Mouse (Mus musculus): Measurements from ENCODE around the gene Mylk.

The Mylk gene

DNA sequence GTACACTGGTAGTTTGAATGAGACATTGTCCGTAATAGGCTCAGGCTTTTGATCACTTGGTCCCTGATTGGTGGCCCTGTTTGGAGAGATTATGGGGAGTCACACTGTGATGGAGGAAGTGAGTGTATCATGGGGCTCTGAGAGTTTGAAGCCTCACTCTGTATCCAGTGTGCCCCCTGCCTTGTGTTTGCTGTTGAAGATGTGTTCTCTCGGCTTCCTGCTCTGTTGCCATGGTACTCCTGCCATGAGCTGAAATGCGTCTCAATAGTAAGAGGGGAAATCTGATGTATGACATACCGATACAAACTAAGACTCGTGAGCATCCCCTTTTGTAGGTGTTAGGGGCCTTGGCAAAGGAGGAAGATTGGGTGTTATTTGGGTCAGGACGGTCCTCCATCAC, 99.8 kb downstream of the Mylk start:
- in situ Hi-C loops (cut with MboI, MseI) = no loop called here

DNA sequence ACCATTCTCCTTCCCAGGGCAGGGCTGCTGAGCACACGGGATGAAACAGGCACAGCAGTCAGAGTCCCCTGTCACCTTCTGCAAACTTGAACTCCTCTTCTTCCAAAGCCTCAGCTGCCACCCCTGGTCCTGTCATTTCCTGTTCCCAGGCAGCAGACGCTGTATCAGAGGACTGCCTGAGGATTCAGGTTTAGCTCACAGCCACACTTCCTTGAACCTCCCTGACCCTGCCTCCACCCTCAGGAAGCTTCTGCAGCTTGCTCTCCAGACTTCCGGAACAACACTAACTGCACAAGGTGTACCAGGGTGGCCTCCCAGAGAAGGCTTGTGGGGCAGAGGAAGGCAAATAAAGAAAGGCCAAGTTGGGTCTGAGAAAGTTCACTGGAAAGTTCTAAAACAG, 102.6 kb downstream of the Mylk start:
- in situ Hi-C loops (cut with MboI, MseI) = no loop called here

DNA sequence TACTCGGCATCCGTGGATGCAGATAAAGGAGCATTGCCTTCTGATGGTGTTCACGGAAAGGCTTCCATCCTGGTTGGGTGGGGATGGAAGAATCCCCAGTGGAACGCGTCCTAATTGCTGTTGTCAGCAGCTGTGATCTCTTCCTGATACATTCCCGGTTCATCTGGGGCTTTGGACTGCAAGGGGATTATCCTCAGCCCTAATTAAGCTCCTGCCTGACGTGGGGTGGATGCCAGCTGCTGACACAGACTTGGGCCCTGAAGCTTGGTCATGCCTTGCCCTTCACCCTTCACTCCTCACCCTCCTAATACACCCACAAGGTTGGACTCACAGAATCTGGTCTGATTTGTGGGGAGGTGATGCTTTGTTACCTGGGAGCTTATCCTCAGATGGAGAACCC, 109.1 kb downstream of the Mylk start:
- in situ Hi-C loops (cut with MboI, MseI) = no loop called here

DNA sequence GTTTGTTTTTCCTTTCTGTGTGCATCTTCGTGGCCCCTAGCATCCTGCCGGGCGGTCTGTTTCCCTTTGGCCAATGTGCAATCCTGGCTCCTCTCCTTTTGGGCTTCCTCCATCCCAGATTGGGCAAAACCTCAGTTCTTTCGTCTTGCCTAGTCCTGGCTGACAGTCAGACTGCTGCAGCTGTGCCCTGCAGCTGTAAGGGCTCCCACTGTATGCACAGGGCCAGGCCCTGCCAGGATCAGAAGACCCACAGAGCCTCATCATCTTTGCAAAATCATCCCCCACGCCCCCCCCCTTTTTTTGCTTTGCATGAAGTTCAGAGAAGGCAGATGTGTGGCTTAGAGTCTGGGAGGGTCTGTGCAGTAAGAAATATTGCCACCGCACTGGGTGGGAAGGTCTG, 110.1 kb downstream of the Mylk start:
- in situ Hi-C loops (cut with MboI, MseI) = no loop called here

DNA sequence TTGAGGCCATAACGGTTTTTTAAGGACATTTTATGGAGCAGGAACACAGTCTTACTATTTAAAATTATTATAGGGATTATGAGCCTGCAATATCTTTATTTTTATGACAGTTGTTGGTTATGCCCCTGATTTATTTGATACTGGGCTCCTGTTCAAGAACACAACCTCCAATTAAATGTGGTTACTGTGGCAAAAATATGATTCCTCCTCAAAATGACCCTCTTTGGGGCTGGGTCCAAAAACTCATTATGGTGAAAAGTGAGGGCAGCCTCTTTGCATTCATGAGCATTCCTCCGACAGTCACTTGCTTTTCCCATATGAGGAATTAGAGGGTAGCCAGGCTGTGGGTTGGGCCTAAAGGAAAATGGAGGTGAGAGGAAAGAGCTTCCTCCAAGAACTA, 110.7 kb downstream of the Mylk start:
- in situ Hi-C loops (cut with MboI, MseI) = no loop called here

DNA sequence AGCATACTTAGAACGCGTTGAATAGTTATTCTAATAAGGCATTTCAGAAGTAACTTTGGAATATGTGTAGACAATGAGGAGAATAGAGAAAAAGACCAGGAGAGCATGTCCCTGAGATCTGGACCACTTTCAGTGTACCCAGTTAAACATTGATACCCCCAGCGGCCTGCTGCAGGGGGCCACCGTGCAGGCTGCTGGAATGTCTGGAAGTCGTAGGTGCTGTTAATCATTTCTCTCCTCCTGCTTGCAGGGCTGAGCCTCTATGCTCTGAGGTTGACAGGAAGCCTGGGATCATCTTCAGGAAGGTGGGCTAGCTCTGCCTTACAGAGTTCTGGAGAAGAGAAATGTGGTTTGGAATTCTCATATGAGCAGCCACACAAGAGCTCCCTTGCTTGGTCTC, 112.6 kb downstream of the Mylk start:
- in situ Hi-C loops (cut with MboI, MseI) = no loop called here

DNA sequence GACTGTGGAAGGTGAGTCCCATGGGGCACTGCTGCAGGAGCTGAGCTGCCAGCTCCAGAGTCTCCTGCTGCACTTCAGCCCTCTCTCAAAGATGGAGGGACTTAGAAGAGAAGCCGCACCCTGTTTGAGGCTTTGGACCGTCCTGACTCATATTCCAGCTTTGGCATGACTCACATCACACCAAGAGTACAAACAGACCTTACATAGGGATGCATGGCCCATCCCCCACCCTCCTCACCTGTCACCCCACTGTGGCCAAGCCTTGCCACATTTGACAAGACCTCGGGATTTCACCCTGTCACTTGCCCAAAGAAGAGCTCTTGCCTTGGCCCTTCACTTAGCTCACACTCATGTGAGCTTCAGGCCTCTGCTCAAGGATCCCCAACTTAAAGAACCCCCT, 115.8 kb downstream of the Mylk start:
- in situ Hi-C loops (cut with MboI, MseI) = no loop called here

DNA sequence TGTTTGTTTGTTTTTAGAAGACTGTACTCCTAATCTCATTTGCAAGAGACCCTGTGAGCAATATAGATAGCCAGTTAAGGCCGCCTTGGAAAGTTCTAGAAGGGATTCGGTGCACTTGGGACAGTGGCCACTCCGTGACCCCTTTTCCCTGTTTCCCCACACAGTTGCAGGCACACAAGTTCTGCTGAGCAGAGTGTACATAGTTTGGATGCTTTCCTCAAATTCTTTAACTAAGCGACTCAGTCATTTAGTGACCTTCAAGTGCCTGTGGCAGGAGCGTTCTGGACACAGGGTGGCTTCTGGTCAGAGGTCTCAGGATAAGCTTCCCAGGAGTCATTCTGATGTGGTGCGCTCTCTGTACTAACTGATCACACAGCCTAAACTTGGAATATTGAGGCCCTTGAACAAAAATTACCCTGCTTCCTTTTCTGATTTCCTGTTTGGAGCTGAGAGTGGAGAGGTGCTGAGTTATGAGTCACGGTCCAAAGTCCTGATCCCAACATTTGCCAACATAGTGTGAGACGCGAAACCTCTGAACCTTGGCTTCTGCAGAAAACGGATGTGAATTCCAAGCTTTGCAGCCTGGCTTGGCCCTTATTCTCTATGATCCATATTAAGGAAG, 116.8 kb downstream of the Mylk start:
- in situ Hi-C loops (cut with MboI, MseI) = no loop called here

DNA sequence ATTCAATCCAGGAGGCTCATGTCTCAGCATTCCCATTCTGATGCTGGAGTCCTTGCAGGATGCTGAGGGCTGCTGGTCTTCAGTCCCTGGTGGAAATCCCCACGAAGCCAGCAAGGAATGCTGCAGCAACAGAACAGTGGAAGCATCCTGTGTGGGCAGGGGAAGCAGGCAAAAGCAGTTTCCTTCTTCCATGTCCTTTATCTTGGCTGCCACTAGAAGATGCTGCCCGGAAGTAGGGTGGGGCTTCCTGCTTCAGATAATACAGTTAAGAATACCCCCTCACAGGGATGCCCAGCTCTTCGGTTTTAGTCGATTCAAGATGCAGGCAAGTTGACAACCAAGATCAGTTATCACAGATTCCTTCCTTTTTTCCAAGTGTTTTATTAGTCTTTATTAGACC, 120.4 kb downstream of the Mylk start:
- in situ Hi-C loops (cut with MboI, MseI) = no loop called here

DNA sequence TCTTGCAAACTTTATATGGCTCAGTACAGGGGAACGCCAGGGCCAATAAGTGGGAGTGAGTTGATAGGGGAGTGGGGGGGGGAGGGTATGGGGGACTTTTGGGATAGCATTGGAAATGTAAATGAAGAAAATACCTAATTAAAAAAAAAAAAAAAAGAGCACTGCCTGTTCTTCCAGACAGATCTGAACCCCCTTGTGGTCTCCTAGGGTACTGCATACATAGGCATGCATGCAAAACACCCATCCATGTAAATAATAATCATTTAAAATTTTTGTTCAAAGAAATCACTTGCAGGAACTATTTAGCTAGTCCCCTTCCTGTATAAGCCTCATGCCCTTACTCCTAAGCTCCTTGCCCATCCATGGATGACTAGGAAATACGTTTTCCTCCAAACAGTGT, 122.2 kb downstream of the Mylk start:
- in situ Hi-C loops (cut with MboI, MseI) = no loop called here

DNA sequence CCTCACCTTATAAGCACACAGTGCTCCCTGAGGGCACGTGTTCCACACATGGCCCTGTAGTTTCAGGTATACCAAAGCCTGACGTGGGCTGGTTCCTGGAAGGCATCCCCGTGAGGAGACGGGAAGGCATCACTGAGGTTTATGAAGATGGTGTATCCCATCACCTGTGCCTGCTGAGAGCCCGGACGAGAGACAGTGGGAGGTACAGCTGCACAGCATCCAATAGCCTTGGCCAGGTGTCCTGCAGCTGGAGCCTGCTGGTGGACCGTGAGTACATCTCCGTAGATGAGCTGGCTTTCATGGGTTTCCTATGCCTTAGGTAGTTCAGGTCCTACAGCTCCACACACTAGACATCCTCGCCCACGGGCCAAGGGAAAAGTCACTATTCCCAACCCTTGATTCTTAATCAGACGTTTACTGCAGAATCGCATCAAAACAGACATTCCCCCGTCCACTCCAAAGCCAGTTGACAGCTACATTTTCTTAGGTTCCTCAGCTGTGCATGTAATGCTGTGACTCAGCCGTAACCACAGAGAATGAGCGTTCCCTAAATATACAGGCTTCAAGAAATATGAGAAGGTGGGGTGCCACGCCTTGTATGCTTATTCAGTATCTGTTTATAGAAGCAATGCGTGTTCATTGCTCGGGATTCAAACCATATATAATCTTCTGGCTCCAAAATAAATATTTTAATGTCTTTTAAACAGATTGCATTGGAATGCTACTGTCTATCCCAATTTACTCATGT, 135.2 kb downstream of the Mylk start:
- in situ Hi-C loops (cut with MboI, MseI) = no loop called here

DNA sequence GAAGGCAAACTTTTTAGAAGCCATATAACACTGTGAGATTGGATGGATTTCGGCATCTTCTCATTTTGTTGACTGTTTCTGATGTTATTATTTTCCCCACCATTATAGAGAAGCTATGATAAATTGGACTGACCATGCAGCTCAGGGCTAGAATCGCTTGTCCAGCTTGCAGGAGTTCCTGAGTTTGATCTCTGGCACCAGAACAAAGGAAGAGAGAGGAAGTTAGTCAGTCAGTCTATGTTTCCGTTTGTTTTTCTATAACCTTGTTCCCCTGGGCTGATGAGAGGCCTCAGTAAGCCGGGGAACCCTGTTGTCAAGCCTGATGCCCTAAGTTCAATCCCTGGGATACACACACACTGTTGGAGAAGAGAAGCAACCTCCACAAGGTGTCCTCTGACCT, 135.8 kb downstream of the Mylk start:
- in situ Hi-C loops (cut with MboI, MseI) = no loop called here

DNA sequence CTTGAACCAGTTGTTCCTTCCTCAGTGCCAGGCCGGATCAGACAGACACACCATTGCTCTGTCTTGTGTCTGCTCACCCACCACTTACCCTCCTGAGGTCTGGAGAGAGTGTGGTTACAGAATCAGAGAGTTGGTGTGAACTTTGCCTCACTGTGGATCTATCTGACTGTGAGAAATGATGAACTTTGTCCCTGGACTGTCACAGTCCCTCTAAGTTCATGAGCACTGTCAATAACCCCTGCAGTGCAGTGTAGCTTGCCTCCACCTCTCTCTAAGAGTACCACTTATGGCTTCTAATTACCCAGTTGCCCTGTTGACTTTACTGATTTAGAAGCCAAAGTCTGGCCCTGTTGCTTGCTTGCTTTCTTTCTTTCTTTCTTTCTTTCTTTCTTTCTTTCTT, 142.0 kb downstream of the Mylk start:
- in situ Hi-C loops (cut with MboI, MseI) = no loop called here

DNA sequence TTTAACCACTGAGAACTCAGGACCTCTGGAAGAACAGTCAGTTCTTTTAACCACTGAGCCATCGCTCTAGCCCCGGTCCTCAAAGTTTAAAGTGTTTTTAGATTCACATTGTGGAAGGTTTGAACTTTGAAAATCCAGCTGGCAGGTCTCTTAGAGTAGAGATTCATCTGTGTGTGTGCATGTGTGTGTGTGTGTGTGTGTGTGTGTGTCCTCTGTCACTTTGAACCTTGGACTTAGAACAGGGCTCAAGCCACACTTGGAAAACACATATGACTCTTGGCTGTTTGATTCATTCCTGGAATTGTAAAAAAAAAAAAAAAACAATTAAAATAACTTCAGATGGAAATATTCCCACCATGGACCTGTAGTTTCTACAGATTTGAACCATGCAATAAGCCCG, 149.0 kb downstream of the Mylk start:
- in situ Hi-C loops (cut with MboI, MseI) = no loop called here

DNA sequence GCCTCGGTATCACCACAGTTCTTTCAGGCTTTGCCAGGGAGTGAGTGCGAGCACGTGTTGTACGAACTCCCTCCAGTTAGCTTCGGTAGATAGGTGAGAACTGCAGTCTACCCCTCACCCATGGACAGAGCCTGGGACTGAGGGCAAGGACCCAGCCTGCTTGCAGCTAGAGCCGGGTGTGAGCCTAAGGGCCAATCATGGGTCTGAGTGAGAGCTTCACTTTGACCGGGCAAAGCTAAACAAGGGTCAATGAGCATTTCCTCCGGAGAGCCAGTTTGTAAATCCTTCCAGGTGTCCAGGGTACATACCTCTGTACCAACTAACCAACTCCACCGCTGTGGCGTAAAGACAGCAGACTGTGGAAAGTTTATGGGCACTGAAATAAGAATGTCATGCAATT, 150.9 kb downstream of the Mylk start:
- in situ Hi-C loops (cut with MboI, MseI) = no loop called here

DNA sequence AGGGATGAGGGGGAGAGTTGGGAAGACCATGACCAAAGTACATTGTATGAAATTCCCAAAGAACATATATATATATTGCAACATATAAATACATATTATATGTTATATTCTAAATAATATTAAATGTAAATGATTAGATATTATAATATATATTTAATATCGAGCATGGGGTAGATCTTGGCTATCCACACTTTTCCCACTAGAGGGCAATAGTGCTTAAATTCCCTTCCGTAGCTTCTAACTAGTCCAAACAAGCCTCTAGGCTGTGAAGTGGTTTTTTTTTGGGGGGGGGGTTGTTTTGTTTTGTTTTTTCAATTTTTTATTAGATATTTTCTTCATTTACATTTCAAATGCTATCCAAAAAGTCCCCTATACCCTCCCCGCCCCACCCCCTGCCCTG, 152.0 kb downstream of the Mylk start:
- in situ Hi-C loops (cut with MboI, MseI) = no loop called here

DNA sequence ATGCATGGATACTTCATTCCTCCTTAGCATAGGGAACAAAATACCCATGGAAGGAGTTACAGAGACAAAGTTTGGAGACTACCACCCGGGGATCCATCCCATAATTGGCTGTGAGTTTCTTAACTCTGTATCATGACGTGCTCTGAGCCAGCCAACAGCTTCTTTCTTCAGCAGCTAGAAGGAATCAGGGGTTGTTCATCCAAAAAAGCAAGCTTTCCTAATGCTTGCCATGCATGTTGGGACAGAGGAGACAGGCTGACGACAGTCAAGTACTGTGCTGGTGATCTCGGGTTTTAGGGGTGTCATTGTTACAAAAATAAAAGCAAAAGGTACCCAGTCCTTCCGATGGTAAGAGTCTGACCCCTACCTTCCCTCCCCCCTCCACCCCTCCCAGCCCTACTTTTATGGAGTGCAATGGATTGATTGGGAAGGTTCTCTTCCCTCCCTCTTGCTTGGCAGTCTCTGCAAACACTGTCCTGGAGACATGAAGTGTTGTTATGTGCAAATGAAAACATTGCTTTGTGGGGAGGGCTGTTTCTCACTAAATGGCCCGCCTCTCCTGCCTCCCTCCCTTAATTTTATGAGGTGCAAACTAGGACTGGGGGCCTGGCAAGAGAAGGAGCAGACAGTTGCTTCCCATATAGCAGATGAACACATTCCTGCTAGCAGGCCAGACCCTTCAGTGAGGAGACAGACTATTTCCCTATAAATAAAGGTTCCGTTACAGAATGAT, 153.2 kb downstream of the Mylk start:
- in situ Hi-C loops (cut with MboI, MseI) = no loop called here

DNA sequence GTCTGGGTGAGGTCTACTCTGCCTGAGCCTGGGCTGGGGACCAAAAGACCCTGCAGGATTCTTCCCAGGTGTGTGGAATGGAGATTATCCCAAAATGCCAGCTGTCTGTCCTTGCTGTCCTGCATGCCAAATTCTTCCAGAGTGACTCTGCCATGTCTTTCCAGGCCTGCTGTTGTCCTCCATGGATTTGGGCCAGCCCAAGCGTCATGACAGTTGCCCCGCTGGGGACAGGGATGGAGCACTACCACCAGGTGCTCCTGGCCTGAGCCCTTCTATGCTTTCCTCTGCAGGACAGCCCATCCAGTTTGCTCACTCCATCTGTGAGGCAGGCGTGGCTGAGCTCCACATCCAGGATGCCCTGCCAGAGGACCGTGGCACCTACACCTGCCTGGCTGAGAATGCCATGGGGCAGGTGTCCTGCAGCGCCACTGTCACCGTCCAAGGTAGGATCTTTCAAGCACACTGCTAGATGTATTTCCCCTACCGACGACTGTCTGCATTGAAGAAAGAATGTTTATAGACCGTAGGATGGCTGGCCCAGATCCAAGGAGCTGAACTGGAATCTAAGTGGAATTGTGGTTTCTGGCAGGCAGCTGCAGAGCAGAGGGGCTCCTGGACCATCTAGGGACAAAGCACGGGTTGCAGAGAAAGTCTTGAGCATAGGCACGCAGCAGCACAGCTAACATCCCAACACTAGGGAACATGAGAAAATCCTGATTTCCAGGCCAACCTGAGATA, 154.2 kb downstream of the Mylk start:
- in situ Hi-C loops (cut with MboI, MseI) = no loop called here

DNA sequence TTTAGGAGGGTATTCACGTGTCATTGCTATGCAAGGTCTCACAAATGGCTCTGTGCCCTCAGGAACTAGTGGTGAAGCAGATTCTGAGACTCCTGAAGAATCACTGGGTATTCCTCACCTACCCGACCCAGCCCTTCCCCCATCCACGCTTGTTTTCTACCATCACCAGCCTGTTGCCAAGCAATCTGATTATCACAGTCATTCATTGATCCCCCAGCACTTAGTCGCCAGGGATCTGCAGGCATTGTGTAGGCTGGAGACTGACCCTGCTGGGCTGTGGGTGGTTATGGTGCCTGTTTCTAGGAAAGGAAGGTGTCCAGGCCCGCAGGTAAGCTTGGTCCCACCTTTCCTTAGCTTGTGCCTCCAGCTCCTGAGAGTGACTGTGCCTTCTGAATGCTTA, 155.0 kb downstream of the Mylk start:
- in situ Hi-C loops (cut with MboI, MseI) = no loop called here

DNA sequence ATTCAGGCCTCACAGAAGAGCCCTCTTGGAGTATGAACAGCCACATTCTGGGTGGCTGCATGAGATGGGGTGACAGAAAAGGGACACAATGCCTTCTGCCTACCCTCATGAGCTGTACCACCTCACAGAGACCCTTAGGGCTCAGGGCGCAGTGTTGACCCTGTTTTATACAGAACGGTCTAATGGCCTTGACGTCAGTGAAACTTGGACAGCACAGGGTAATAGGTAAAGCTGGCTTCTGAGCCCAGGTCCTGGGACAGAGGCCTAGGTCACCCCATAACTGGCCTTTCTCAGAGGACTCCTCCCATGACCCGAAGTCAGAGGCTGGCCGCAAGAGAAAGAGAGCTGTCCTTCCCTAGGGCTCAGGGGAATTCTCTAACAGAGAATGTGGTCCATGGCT, 155.5 kb downstream of the Mylk start:
- in situ Hi-C loops (cut with MboI, MseI) = no loop called here

DNA sequence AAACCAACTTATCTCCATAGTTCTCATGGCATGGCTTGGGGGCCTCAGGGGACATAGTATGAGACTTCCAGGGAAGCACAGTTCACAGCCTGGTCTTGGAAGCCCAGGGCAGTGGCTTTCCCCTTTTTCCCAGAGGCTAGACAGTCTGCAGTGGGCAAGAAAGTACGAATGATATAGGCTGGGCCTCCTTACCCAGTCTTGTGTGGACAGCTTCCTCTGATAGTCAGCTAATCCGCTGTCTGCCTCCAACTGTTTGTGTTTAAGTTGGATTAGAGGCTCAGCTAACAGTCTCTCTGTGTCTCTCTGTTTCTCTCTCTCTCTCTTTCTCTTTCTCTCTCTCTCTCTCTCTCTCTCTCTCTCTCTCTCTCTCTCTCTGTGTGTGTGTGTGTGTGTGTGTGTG, 156.0 kb downstream of the Mylk start:
- in situ Hi-C loops (cut with MboI, MseI) = no loop called here

DNA sequence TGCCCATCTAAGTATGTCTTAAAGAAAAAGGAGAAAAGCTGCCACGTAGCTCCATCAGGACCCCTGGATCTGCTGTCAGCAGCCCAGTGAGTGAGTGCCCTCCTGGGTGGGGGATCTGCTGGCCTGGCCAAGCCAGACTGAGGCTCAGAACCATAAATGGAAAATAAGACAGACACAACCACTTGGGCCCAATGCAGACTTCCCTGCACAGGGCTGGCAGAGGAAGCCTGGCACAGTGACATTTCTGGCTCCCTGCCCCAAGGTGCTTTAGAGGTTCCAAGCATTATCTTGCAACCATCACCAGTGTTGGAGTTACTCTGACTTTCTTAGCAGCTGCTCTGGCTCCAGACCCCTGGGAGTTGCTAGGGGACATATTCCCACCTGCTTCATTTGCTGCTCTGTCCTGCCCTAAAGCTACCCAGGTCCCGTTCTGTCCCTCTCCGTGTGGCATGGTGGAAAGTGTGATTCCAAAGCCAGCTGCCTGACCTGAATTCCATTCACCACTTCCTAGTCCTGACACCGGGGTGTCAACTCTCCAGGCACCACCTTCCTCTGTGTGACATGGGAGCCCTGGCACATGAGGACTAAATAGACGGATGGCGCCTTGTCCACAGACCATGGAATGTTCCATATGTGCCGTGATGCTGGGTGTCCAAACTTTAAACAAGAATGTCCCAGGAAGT, 156.7 kb downstream of the Mylk start:
- in situ Hi-C loops (cut with MboI, MseI) = no loop called here
